Mouse (Mus musculus) heart, postnatal 0 days (tissue): ENCODE results near the gene Itga5. TPM values are rescaled to one million over a fixed set of nuclear protein-coding genes. Genes with fewer than 3 reads are reported as not detected.

ENCODE experiments used
- ATAC-seq: fragments of 200-750 bp; cut with Nextera tagmentation; 2 replicates; pipeline ENCODE4 v1.8.0; 2017; ENCODE audit warnings: low read depth, moderate number of reproducible peaks, moderate library complexity; ENCODE audit not compliant: insufficient read depth
- DNase-seq: peaks from one replicate; pipeline ENCODE4 v3.0.0-alpha.2; 2016; ENCODE audit warnings: low spot score
- H3K27ac ChIP-seq: fragments of 300-500 bp; sonication (generic); 2 replicates; pipeline ENCODE4 v1.5.1; 2014; ENCODE audit warnings: low read depth, mild to moderate bottlenecking
- H3K27me3 ChIP-seq: fragments of 300-500 bp; sonication (generic); 2 replicates; pipeline ENCODE4 v1.6.1; 2014; ENCODE audit warnings: low read length, mixed read lengths; ENCODE audit not compliant: control insufficient read depth, insufficient read depth
- H3K36me3 ChIP-seq: fragments of 300-500 bp; sonication (generic); replicated peaks from 2 replicates; pipeline ENCODE4 v1.6.1; 2014; ENCODE audit warnings: low read length, mixed read lengths; ENCODE audit not compliant: control insufficient read depth, insufficient read depth
- H3K4me1 ChIP-seq: fragments of 300-500 bp; sonication (generic); 2 replicates; pipeline ENCODE4 v1.6.1; 2014; ENCODE audit warnings: antibody characterized with exemption; ENCODE audit not compliant: control insufficient read depth, insufficient read depth
- H3K4me2 ChIP-seq: fragments of 300-500 bp; sonication (generic); 2 replicates; pipeline ENCODE4 v1.6.1; 2014; ENCODE audit warnings: low read depth, mild to moderate bottlenecking, low read length, moderate library complexity
- H3K4me3 ChIP-seq: fragments of 300-500 bp; sonication (generic); 2 replicates; pipeline ENCODE4 v1.5.1; 2014; ENCODE audit warnings: low read depth, low read length
- H3K9ac ChIP-seq: fragments of 300-500 bp; sonication (generic); replicated peaks from 2 replicates; pipeline ENCODE4 v1.6.1; 2014; ENCODE audit warnings: low read depth, low read length, mixed read lengths
- H3K9me3 ChIP-seq: fragments of 300-500 bp; sonication (generic); replicated peaks from 2 replicates; pipeline ENCODE4 v1.6.1; 2016; ENCODE audit warnings: low read length; ENCODE audit not compliant: control insufficient read depth
- CTCF ChIP-seq: IDR thresholded peaks from 2 replicates; pipeline ENCODE4 v1.5.1; 2016; ENCODE audit warnings: antibody characterized with exemption, control low read depth, low read depth
- EP300 ChIP-seq: IDR thresholded peaks from 2 replicates; pipeline ENCODE4 v1.6.1; 2016; ENCODE audit warnings: antibody characterized with exemption, low read depth
- WGBS: fragments of 180-500 bp; shearing (Covaris S2); extraction: QIAGEN DNeasy Blood & Tissue Kit; methylation state at CpG from one replicate; pipeline ENCODE4 v1.1.7; 2014; 5-methylcytosine and 5-hydroxymethylcytosine counted together
- polyA plus RNA-seq: library from polyadenylated mRNA; unstranded; fragments of >200 nt; fragmentation: Nextera tagmentation; extraction: Ambion mirVana; gene quantifications from 2 replicates; pipeline ENCODE4 v1.2.1, GENCODE M21; 2015
- total RNA-seq: library from RNA; depleted of rRNA; stranded (reverse); fragments of >200 nt; gene quantifications from 2 replicates; pipeline ENCODE4 v1.2.3, GENCODE M21; 2014; ENCODE audit warnings: low replicate concordance

Gene Itga5
- total and polyA plus RNA-seq, 2 experiments from 2014 or later: 47.5 to 83.3 TPM

GRCm38 (mm10) chr15:103370462-103370861 lies 3.9 kb upstream of the Itga5 start:
- Histone ChIP-seq H3K4me3 (no peak overlapping the region), H3K4me2 (no peak overlapping the region), H3K27ac (no peak overlapping the region), H3K9ac (no peak overlapping the region), H3K9me3 (no peaks in the 10 kb centered on the region), H3K4me1 (peaks cover 23% of the 10 kb centered on the region), H3K36me3 (no peaks in the 10 kb centered on the region), H3K27me3 (no peaks in the 10 kb centered on the region)
- TF ChIP-seq CTCF: no peak
- TF ChIP-seq EP300: no peak
- ATAC-seq: no peak
- no peak for DNase-seq
- 42% methylated on average over 4 of the region's 4 CpGs for WGBS

- no peak for DNase-seq
- H3K9me3 ChIP-seq: no peaks in the 10 kb centered on the region
- no peak for ATAC-seq
- H3K36me3 ChIP-seq: no peaks in the 10 kb centered on the region
- H3K4me2 ChIP-seq: no peak overlapping the region
- H3K9ac ChIP-seq: no peak overlapping the region
- TF ChIP-seq EP300: no peak
- H3K27ac ChIP-seq: no peak overlapping the region
- WGBS: 56% methylated on average over 1 of the region's 1 CpGs
- no peaks in the 10 kb centered on the region for H3K27me3 ChIP-seq
- H3K4me3 ChIP-seq: no peak overlapping the region
- H3K4me1 ChIP-seq: peaks cover 31% of the 10 kb centered on the region
Observed at GRCm38 (mm10) chr15:103369123-103369522, 2.6 kb upstream of the Itga5 start.

- no peaks in the 10 kb centered on the region for H3K36me3 ChIP-seq
- no peak for ATAC-seq
- H3K27me3 ChIP-seq: no peaks in the 10 kb centered on the region
- no peaks in the 10 kb centered on the region for H3K9me3 ChIP-seq
- peaks cover 35% of the 10 kb centered on the region for H3K4me1 ChIP-seq
- H3K9ac ChIP-seq: no peak overlapping the region
- H3K4me3 ChIP-seq: no peak overlapping the region
- TF ChIP-seq EP300 (no peak), CTCF (no peak)
- peak; percentile 15 for DNase-seq
- peak overlapping the region; percentile 95; the same call in 1 of the 2 replicates for H3K27ac ChIP-seq
- WGBS: 75% methylated on average over 4 of the region's 4 CpGs
- no peak overlapping the region for H3K4me2 ChIP-seq
Observed at GRCm38 (mm10) chr15:103368179-103368940, 1.8 kb upstream of the Itga5 start.

- TF ChIP-seq CTCF (no peak), EP300 (no peak)
- ATAC-seq: peak; percentile 44
- Histone ChIP-seq H3K4me1 (peaks cover 38% of the 10 kb centered on the region), H3K9ac (peak overlapping the region; percentile 100), H3K9me3 (no peaks in the 10 kb centered on the region), H3K27me3 (no peaks in the 10 kb centered on the region), H3K4me3 (peak overlapping the region; percentile 94), H3K4me2 (peak overlapping the region; percentile 83), H3K27ac (peak overlapping the region; percentile 95), H3K36me3 (no peaks in the 10 kb centered on the region)
- under 1% methylated on average over 51 of the region's 51 CpGs for WGBS
- DNase-seq: peak; percentile 63
Observed at GRCm38 (mm10) chr15:103365471-103366375, 840 bp downstream of the Itga5 start.

- TF ChIP-seq EP300: no peak
- no peak for TF ChIP-seq CTCF
- ATAC-seq (no peak), DNase-seq (no peak)
- no peaks in the 10 kb centered on the region for H3K27me3 ChIP-seq
- H3K9me3 ChIP-seq: no peaks in the 10 kb centered on the region
- peak overlapping the region; percentile 94 for H3K4me3 ChIP-seq
- H3K27ac ChIP-seq: peak overlapping the region; percentile 95
- H3K4me2 ChIP-seq: peak overlapping the region; percentile 83
- WGBS: 11% methylated on average over 4 of the region's 4 CpGs
- no peaks in the 10 kb centered on the region for H3K36me3 ChIP-seq
- peak overlapping the region; percentile 100 for H3K9ac ChIP-seq
- H3K4me1 ChIP-seq: peaks cover 45% of the 10 kb centered on the region
Observed at GRCm38 (mm10) chr15:103364761-103365160, 1.8 kb downstream of the Itga5 start.
